Mouse (Mus musculus) brain, embryonic 14.5 days (tissue): Measurements from ENCODE around the gene Zfp61.

Source experiments
- CTCF ChIP-seq: fragments of 200-500 bp; IDR thresholded peaks from 2 replicates; pipeline ENCODE4 v1.5.1; 2012; ENCODE audit warnings: inconsistent platforms, mild to moderate bottlenecking, moderate library complexity, borderline replicate concordance; ENCODE audit not compliant: insufficient read depth, insufficient read length; ENCODE audit errors: extremely low read depth
- POLR2A ChIP-seq: fragments of 200-500 bp; IDR thresholded peaks from 2 replicates; pipeline ENCODE4 v1.6.1; 2012; ENCODE audit warnings: mild to moderate bottlenecking, inconsistent platforms, borderline replicate concordance; ENCODE audit not compliant: poor library complexity, insufficient read depth, insufficient read length, severe bottlenecking; ENCODE audit errors: extremely low read depth

DNA sequence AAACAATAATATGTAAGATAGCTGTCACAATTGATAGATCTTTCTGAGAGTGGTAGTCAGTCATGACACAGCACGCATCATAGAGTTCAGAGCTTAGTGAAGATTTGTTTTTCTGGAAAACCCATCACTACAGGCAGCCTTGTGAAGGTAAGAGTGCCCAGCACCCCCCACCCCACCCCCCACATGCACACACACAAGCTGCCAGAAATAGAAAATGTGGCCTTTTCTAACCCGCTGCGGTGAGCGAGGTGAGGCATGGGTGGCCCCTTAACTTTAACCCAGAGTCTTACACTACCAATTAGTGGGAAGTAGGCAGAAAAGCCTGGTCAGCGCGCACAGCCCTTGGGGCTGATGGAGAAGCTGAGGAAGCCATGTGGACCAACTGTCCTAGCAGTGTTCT, 29.8 kb downstream of the Zfp61 start:
- no peak for TF ChIP-seq CTCF
- TF ChIP-seq POLR2A: no peak
